Mouse (Mus musculus): ENCODE results near the gene Mtcl1.
"Not testable (repeated sequence)": the region's sequence is repeated elsewhere in the genome, so short reads cannot be mapped to it uniquely, and the experiment has no call there.

The Mtcl1 gene

DNA sequence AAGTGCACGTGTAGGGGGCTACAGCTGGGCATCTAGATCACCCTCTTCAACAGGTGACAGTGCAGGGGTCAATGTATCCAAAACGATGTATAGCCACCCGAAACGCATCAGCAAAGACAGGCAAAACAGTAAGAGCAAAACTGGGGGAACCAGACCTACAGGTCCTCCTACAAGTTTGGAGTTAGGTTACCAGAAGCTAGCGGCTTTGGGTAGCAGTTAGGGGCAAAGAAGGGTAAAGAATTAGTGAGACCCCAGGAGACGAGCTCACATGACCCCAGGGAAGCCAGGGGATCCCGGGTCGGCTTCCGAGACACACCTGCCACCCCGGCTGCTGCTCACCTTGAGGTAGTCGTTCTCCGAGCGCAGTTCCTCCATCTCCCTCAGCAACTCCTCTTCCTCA is 1.6 kb downstream of the Mtcl1 start:
- no peak for DNase-seq (ENCODE audit: low spot score in 2 of 2)

- DNase-seq (ENCODE audit: low spot score in 2 of 2) = no peak
Observed at GRCm38 (mm10) chr17:66447007-66447312, 2.6 kb downstream of the Mtcl1 start.

- no peak for DNase-seq (ENCODE audit: low spot score in 2 of 2)
Observed at GRCm38 (mm10) chr17:66446196-66447006, 3.1 kb downstream of the Mtcl1 start.

DNA sequence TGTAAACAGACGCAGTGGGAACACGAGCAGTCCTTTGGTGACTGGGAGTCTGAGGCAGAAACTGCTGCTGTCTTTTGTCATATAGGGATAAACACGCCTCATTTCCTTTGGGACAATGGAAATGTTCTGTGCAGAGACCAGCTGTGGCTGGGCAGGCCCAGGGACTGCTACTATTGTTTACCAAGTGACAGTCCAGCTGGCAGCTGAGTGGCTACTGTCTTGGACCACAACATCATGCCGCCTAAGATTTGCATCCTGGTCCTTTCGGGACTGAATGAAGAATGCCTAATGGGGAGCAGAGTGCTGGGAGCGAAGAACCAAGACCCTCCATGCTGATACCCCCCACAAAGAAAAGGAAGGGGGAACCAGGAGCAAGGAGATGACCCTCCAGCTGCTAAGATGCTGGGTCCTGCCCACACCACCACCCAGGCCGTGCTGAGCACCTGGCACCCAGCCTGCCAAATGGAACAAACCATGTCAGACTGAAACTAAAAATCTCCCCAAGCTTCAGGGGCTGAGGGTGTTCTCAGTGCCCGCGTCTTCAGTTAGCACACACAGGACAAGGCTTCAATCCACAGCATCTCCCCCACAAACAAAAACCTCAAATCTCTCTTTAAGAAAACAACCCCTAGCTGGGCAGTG is 5.4 kb downstream of the Mtcl1 start:
- DNase-seq (ENCODE audit: low spot score in 2 of 2) = no peak

DNA sequence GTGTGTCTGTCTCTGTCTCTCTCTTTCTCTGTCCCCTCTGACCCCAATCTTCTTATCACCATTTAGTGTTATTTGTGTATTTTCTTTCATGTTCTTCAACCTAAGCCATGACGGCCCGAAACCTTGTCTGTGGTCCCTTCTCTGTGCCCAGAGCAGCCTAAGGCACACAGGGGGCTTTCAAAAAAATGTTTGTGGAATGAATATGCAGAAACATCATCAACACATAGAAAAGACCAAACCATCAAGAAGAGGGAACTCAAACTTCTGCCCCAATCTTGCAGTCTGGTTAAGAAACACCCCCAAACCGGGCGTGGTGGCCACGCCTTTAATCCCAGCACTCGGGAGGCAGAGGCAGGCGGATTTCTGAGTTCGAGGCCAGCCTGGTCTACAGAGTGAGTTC is 9.7 kb downstream of the Mtcl1 start:
- DNase-seq (ENCODE audit: low spot score in 2 of 2) = no peak

GRCm38 (mm10) chr17:66439051-66439753 is 10.3 kb downstream of the Mtcl1 start:
- DNase-seq (ENCODE audit: low spot score in 2 of 2) = no peak

DNA sequence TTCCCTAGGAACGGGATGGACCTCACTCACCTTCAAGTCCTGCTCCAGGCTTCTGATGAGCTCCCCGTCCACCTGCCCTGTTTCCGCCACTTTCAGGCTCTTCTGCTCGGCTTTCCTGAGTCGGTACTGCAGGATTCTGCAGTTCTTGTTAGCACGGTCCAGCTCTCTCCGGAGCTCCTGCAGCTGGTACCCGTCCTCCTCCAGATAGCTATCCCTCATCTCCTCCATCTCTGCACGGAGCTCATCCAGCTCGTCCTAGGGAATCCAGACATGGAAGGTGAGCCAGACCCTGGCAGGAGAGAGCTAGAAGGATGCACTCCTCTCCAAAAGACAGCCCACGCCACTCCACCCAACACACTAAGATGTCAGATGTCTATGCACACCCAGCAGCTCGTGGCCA is 11.4 kb downstream of the Mtcl1 start:
- no peak for DNase-seq (ENCODE audit: low spot score in 2 of 2)

DNA sequence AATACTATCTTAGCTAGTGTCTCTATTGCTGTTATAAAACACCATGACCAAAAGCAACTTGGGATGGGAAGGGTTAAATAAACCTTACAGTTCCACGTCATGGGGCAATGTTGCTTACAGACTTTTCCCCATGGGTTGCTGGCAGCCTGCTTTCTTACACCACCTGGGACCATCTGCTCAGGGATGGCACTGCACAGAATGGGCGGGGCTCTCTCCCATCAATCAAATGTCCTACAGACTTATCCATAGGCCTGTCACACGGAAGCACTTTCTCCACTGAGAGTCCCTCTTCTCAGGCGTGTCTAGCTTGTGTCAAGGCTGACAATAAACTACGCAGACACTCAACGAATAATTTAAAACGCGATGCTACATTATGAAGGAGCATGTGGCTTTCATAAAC is 12.7 kb downstream of the Mtcl1 start:
- DNase-seq (ENCODE audit: low spot score in 2 of 2) = no peak

DNA sequence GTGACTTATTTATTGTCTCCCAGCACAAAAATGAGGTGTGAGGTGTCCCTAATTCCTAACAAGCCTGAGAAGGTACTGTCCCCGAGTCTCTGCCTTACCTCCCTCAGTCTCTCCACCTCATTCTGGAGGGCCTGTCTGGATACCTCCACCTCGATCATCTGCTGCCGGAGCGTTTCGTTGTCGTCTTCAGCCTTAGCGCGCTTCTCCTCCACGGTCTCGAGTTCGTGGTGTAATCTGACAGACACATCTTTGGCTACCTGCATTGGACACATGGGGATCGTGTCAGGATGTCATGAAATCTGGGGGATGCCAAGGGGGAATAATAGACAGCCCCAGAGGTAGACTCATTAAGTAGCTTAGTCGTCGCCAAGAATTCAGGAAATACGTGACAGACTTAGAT is 13.6 kb downstream of the Mtcl1 start:
- DNase-seq (ENCODE audit: low spot score in 2 of 2) = no peak

- no peak for DNase-seq (ENCODE audit: low spot score in 2 of 2)
Observed at GRCm38 (mm10) chr17:66435007-66435406, 14.5 kb downstream of the Mtcl1 start.

DNA sequence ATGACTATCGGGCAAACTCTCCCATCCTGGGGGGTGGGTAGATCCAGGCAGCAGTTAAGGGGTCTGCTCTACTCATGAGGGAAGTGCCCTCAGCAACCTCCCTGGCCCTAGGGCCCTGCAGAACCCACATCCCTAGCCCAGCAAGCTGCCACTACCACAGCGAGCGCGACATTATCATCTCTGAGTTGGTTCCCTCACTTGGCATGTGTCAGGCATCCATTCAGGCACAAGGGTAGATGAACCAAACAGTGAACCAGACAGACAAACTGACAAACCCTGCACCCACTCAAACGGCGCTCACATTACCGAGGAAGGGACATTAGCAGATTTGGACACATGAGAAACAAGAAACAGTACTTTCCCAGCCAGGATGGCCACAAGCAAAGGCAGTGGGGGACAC is 15.0 kb downstream of the Mtcl1 start:
- DNase-seq (ENCODE audit: low spot score in 2 of 2) = no peak

- DNase-seq (ENCODE audit: low spot score in 2 of 2) = not testable (repeated sequence)
Observed at GRCm38 (mm10) chr17:66424601-66425000, 24.9 kb downstream of the Mtcl1 start.

DNA sequence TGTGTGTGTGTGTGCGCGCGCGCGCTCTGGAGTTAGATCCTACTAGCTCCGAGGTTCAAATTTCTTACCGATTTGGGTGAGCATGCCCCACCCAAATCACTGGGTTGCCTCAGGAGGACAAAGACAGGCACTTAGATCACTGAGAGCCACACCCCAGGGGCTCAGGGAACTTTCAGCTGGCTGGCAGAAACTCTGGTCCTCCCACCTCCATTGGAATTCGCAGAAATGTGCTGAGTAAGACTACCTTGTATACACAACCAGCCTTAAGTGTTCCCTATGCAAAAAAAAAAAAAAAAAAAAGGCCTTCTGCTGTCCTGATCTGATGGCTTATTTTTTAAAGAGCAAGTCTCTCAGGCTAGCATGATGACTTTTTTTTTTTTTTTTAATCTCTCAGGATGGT is 30.1 kb downstream of the Mtcl1 start:
- no peak for DNase-seq (ENCODE audit: low spot score in 2 of 2)

DNA sequence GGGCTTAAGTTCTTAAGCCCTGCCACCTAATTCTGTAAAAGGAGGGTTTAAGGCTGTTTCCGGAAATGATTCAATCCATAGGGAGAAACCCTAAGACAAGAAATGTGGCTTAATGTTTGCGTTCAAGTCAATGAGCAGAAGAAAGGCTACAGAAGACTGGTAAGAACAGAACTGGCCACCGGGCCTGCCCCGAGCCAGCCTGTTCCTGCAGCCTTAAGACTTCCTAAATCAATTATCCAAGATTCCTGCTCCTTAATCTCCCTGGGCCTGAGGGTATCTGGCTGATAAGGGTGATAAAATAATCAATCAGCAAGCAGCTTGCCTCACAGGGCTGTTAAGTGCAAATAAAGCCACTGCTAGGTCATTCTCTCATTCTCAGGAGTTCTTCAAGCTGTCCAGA is 31.8 kb downstream of the Mtcl1 start:
- DNase-seq (ENCODE audit: low spot score in 2 of 2) = no peak

DNA sequence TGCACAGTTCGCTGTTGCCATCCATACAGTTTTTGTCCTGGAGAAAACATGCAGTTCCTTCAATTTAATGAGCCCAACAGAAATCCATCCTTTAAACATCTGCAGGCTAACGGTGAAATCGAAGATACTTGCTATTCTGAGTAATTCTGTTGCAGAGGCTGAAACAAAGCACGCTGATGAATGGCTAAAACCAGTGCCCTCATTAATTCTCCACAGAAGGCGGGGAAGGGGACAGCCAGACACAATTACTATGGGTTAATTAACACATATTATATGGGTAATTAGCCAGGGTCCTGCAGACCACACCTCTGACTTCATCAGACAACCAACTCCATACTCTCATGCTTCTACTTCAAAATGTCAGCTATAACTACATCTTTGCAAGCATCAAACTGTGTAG is 32.2 kb downstream of the Mtcl1 start:
- DNase-seq (ENCODE audit: low spot score in 2 of 2) = no peak

DNA sequence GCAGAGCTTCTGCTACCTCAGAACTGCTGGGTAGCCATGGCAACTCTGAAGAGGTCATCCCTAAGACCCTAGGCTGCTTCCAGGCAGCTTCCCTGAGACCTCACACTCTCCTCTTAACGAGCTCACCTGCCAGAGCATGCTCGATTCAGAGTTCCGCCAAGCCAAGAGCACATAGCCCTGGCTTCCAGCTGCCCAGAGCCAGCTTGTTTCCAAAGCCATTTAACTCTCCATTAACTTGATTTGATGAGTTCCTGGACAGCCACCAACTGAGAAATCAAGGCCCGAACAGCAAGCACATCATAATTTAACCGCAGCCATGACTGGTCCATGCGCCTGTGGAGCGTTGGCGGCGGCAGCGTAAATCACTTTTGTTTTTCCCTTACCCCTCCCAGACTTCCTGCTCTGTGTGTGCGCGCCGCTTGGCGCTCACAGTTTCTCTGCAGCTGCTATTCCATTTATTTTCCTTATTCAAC is 32.7 kb downstream of the Mtcl1 start:
- DNase-seq (ENCODE audit: low spot score in 2 of 2) = no peak

DNA sequence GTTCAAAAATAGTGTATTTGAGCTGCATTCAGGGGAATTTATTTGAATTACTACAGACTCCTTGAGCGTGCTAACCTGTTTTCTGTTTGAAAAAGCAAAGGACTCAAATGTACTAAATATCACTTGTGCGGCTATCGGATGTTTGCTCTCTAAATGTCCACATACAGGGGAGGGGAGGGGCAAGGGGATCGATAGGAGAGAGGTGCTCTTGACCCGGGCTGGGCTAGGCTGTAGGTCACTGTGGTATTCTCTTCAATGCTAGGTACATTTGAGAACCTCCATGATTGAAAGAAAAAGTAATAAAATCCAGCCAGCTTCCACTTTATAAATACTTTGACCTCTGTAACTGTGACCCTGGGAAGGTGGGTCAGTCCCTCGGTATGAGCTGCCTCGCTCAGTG is 33.1 kb downstream of the Mtcl1 start:
- no peak for DNase-seq (ENCODE audit: low spot score in 2 of 2)

GRCm38 (mm10) chr17:66414331-66414730 is 35.2 kb downstream of the Mtcl1 start:
- no peak for DNase-seq (ENCODE audit: low spot score in 2 of 2)

- no peak for DNase-seq (ENCODE audit: low spot score in 2 of 2)
Observed at GRCm38 (mm10) chr17:66412155-66412970, 37.2 kb downstream of the Mtcl1 start.

DNA sequence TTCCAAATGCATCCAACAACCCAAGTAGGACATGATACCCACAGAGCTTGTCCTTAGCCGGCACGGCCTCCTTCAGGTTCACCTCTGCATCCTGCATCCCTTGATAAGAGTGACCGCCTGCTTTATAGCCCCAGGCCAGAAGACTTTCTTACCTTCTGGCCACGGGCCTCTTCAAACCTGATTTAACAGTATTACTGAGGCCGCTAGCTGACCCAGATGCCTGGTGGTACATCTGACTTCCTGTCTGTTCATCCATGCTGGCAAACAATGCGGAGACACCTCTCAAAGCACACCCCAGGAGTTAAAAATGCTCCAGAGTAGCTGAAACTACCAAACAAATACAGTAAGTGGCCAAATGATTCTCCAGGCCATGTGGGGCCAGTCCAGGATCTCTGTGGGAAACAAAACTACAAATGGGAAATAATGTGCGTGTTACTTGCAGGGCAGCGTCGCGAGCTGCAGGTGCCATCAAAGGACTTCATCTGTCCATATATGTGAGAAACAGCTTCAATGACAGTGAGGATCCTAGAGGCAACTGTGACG is 38.6 kb downstream of the Mtcl1 start:
- DNase-seq (ENCODE audit: low spot score in 2 of 2) = no peak

DNA sequence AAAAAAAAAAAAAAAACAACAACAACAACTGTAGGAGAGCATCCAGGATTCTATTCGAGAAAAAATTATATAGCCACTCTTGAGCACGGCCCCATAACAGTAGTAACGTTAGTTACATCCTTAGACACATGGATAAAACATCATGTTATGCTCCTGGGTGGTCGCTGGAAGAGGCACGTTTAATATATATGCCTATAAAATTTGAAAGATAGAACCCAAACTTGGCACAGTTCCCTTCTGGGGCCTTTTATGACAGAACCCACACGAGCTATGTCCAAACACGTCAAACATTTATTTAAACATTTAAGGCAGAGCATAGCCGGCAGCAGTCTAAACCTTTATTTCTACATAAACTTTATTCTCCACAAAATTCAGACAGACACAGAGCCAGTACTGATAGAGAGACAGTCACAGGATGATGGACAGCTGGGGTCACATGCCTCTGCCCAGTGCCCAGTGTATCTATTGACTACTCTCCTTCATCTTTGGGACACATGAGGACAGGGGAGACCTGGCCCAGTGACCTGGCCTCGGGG is 40.4 kb downstream of the Mtcl1 start:
- no peak for DNase-seq (ENCODE audit: low spot score in 2 of 2)

- DNase-seq (ENCODE audit: low spot score in 2 of 2) = no peak
Observed at GRCm38 (mm10) chr17:66408400-66408799, 41.1 kb downstream of the Mtcl1 start.
